Mouse (Mus musculus) liver, adult 10 weeks (tissue): ENCODE results near the gene Gm32687. TPM values are rescaled to one million over a fixed set of nuclear protein-coding genes. Genes with fewer than 3 reads are reported as not detected.

ENCODE experiments used
- polyA plus RNA-seq: library from polyadenylated mRNA; stranded (reverse); fragments of 350-450 nt; fragmentation: Illumina TruSeq; extraction: RNeasy Lipid Tissue Mini Kit (QIAGEN cat#74804); gene quantifications from one replicate; pipeline ENCODE4 v1.2.3, GENCODE M21; 2014; ENCODE audit warnings: low read depth, low replicate concordance

Gene Gm32687
- polyA plus RNA-seq, result 8.8 TPM

GRCm38 (mm10) chr10:81863409-81864407, at the start of gene Gm32687:
Gene Gm32687 (plus strand): TSS chr10:81863934.

GRCm38 (mm10) chr10:81929842-81930743, 66.4 kb downstream of the Gm32687 start, which contains the start of gene Zfp781:
Gene Zfp781 (minus strand): TSS chr10:81930480.

Other genes starting within 250 kb of the Gm32687 start
- 0.21 TPM for gene Sirt6, start 236.1 kb upstream of the Gm32687 start, polyA plus RNA-seq
- gene Ankrd24, start 235.4 kb upstream of the Gm32687 start, polyA plus RNA-seq, result 1.6 TPM
- 5.2 TPM for gene Gm10778, start 214.9 kb upstream of the Gm32687 start, polyA plus RNA-seq
- 8.0 TPM for gene Zfp433, start 159.1 kb upstream of the Gm32687 start, polyA plus RNA-seq
- gene Gm3055, start 92.8 kb upstream of the Gm32687 start, polyA plus RNA-seq, result 4.1 TPM
- gene Gm4767, start 51.7 kb upstream of the Gm32687 start, polyA plus RNA-seq, result 2.0 TPM
- gene Zfp781, start 66.5 kb downstream of the Gm32687 start, polyA plus RNA-seq, result 0.24 TPM
- 9.9 TPM for gene Zfp873, start 184.2 kb downstream of the Gm32687 start, polyA plus RNA-seq
- gene BC024063, start 219.4 kb downstream of the Gm32687 start, polyA plus RNA-seq, result 3.3 TPM